Mouse (Mus musculus): ENCODE data around the gene Cxcr4. TPM values are rescaled to one million over a fixed set of nuclear protein-coding genes. Genes with fewer than 3 reads are reported as not detected.

Cxcr4 gene
- polyA plus RNA-seq, 1 experiment from 2014 or later, result 13.3 TPM

DNA sequence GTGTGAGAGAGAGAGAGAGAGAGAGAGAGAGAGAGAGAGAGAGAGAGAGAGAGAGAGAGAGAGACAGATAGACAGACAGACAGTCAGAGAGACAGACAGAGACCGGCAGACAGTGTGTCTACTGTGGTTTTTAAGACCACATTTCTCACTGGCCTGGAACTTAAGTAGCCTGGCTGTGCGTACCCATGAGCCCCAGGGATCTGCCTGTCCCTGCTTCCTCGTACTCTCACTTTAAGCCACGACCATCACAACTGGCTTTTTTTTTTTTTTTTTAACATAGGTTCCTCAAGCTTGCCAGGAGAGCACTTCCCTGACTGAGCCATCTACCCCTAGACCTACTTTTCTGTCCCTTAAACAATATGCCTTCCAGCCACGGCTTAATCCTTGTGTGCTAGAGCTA, 42.7 kb downstream of the Cxcr4 start:
- TF ChIP-seq EP300 (IDR thresholded peaks at IDR 0.05) (no peak), CTCF (IDR thresholded peaks at IDR 0.05) (no peak)
- no peak overlapping the region for H3K9ac ChIP-seq (replicated peaks; ENCODE audit: low read depth)
- no peak for DNase-seq (ENCODE audit: low spot score)
- no peaks in the 10 kb centered on the region for H3K4me1 ChIP-seq (ENCODE audit: insufficient read depth, low read depth, low read length)
- no peak overlapping the region for H3K4me3 ChIP-seq (ENCODE audit: low read depth, low read length)
- no peak for ATAC-seq
- H3K27me3 ChIP-seq (replicated peaks; ENCODE audit: insufficient read depth, low read length), result no peaks in the 10 kb centered on the region
- 56% methylated on average over 5 of the region's 5 CpGs for WGBS
- H3K36me3 ChIP-seq (ENCODE audit: insufficient read depth, low read length), result no peaks in the 10 kb centered on the region
- no peak overlapping the region for H3K4me2 ChIP-seq (replicated peaks; ENCODE audit: low read depth, low read length)
- no peak overlapping the region for H3K27ac ChIP-seq (ENCODE audit: low read length)
- H3K9me3 ChIP-seq (ENCODE audit: low read length), result no peaks in the 10 kb centered on the region

- H3K9me3 ChIP-seq (ENCODE audit: low read length), result no peaks in the 10 kb centered on the region
- H3K27ac ChIP-seq (ENCODE audit: low read length), result no peak overlapping the region
- TF ChIP-seq EP300 (IDR thresholded peaks at IDR 0.05) (no peak), CTCF (IDR thresholded peaks at IDR 0.05) (no peak)
- ATAC-seq, result 0 out of 2 replicates have a peak, but pooled peaks have one; percentile 17
- no peak overlapping the region for H3K4me3 ChIP-seq (ENCODE audit: low read depth, low read length)
- no peaks in the 10 kb centered on the region for H3K36me3 ChIP-seq (ENCODE audit: insufficient read depth, low read length)
- no peak for DNase-seq (ENCODE audit: low spot score)
- no peak overlapping the region for H3K9ac ChIP-seq (replicated peaks; ENCODE audit: low read depth)
- H3K27me3 ChIP-seq (replicated peaks; ENCODE audit: insufficient read depth, low read length), result no peaks in the 10 kb centered on the region
- no peak overlapping the region for H3K4me2 ChIP-seq (replicated peaks; ENCODE audit: low read depth, low read length)
- H3K4me1 ChIP-seq (ENCODE audit: insufficient read depth, low read depth, low read length), result no peaks in the 10 kb centered on the region
- 42% methylated on average over 3 of the region's 3 CpGs for WGBS
Measured at GRCm38 (mm10) chr1:128549007-128549406, 43.1 kb downstream of the Cxcr4 start.

DNA sequence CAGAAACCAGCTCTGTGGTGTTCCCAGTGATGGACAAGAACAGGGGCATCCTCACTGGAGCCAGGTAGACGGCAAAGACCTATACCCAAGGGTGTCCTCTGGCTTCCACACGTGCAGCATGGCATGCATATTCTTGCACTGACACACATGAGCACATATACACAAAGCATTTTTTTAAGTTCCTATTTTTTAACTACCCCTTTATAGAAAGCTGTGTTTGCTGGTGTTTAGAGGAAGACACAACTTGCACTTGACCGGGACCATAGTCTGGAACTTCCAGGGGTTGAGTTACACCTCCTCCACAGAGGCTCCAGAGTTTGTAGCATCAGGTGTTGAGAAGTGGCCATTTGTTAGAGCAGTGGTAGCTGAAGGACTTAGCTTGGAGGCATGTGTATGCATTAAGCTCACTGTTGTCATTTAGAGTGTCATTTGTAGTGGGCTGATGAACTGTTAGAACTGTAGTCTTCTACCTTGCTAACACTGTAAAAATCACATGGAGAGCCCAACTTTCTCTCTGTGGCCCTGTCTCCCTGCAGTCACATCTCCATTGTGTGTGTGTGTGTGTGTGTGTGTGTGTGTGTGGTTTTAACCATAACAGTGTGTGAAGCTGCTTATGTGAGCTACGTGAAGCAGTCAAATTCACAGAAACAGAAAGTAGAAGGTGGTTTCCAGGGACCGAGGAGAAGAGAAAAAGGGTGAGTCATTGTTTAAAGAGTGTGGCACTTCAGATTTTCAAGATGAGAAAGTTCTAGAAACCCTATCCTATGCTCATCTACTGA, 43.7 kb downstream of the Cxcr4 start:
- no peak for TF ChIP-seq CTCF (IDR thresholded peaks at IDR 0.05)
- no peak for TF ChIP-seq EP300 (IDR thresholded peaks at IDR 0.05)
- Histone ChIP-seq H3K9ac (replicated peaks; ENCODE audit: low read depth) (no peak overlapping the region), H3K27me3 (replicated peaks; ENCODE audit: insufficient read depth, low read length) (no peaks in the 10 kb centered on the region), H3K36me3 (ENCODE audit: insufficient read depth, low read length) (no peaks in the 10 kb centered on the region), H3K27ac (ENCODE audit: low read length) (no peak overlapping the region), H3K4me2 (replicated peaks; ENCODE audit: low read depth, low read length) (no peak overlapping the region), H3K4me3 (ENCODE audit: low read depth, low read length) (no peak overlapping the region), H3K4me1 (ENCODE audit: insufficient read depth, low read depth, low read length) (no peaks in the 10 kb centered on the region), H3K9me3 (ENCODE audit: low read length) (no peaks in the 10 kb centered on the region)
- DNase-seq (ENCODE audit: low spot score), result peak; percentile 16
- ATAC-seq, result no peak
- WGBS, result 68% methylated on average over 5 of the region's 5 CpGs

DNA sequence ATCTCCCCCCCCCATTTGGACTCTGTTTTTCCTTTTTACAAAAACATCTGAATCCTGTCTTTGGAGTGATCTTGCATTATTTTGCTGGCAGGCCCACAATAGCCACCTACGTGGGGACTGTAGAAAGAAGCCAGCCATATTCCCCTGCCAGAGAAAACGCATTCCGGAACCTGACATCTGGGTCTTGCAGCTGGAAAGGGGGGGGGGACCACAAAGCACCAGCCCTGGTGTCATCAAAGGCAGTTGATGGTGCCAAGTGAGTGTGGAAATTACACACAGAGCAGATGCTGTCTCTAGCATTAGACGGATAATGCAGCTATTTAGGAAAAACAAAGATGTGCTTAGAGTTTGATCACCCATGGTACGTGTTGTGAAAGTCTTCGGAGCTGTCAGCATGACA, 46.4 kb downstream of the Cxcr4 start:
- Histone ChIP-seq H3K9ac (replicated peaks; ENCODE audit: low read depth) (no peak overlapping the region), H3K4me2 (replicated peaks; ENCODE audit: low read depth, low read length) (no peak overlapping the region), H3K4me3 (ENCODE audit: low read depth, low read length) (no peak overlapping the region), H3K36me3 (ENCODE audit: insufficient read depth, low read length) (no peaks in the 10 kb centered on the region), H3K4me1 (ENCODE audit: insufficient read depth, low read depth, low read length) (no peaks in the 10 kb centered on the region), H3K27me3 (replicated peaks; ENCODE audit: insufficient read depth, low read length) (no peaks in the 10 kb centered on the region), H3K27ac (ENCODE audit: low read length) (no peak overlapping the region), H3K9me3 (ENCODE audit: low read length) (no peaks in the 10 kb centered on the region)
- 71% methylated on average over 6 of the region's 6 CpGs for WGBS
- TF ChIP-seq CTCF (IDR thresholded peaks at IDR 0.05) (no peak), EP300 (IDR thresholded peaks at IDR 0.05) (no peak)
- ATAC-seq (peak; percentile 33), DNase-seq (ENCODE audit: low spot score) (peak; percentile 23)

GRCm38 (mm10) chr1:128543137-128543536, 49.0 kb downstream of the Cxcr4 start:
- ATAC-seq, result no peak
- Histone ChIP-seq H3K9ac (replicated peaks; ENCODE audit: low read depth) (no peak overlapping the region), H3K4me3 (ENCODE audit: low read depth, low read length) (no peak overlapping the region), H3K36me3 (ENCODE audit: insufficient read depth, low read length) (no peaks in the 10 kb centered on the region), H3K27ac (ENCODE audit: low read length) (no peak overlapping the region), H3K4me1 (ENCODE audit: insufficient read depth, low read depth, low read length) (no peaks in the 10 kb centered on the region), H3K4me2 (replicated peaks; ENCODE audit: low read depth, low read length) (no peak overlapping the region), H3K27me3 (replicated peaks; ENCODE audit: insufficient read depth, low read length) (no peaks in the 10 kb centered on the region), H3K9me3 (ENCODE audit: low read length) (no peaks in the 10 kb centered on the region)
- no peak for DNase-seq (ENCODE audit: low spot score)
- WGBS, result 92% methylated on average over 2 of the region's 2 CpGs
- TF ChIP-seq EP300 (IDR thresholded peaks at IDR 0.05) (no peak), CTCF (IDR thresholded peaks at IDR 0.05) (no peak)

- no peak for DNase-seq (ENCODE audit: low spot score)
- 63% methylated on average over 3 of the region's 3 CpGs for WGBS
Measured at GRCm38 (mm10) chr1:128542555-128542954, 49.5 kb downstream of the Cxcr4 start.

More at GRCm38 (mm10) chr1:128542555-128542954, 49.5 kb downstream of the Cxcr4 start:
- TF ChIP-seq CTCF (IDR thresholded peaks at IDR 0.05) (no peak), EP300 (IDR thresholded peaks at IDR 0.05) (no peak)
- no peak overlapping the region for H3K9ac ChIP-seq (replicated peaks; ENCODE audit: low read depth)
- H3K27ac ChIP-seq (ENCODE audit: low read length), result no peak overlapping the region
- H3K27me3 ChIP-seq (replicated peaks; ENCODE audit: insufficient read depth, low read length), result no peaks in the 10 kb centered on the region
- no peak overlapping the region for H3K4me3 ChIP-seq (ENCODE audit: low read depth, low read length)
- H3K36me3 ChIP-seq (ENCODE audit: insufficient read depth, low read length), result no peaks in the 10 kb centered on the region
- H3K4me1 ChIP-seq (ENCODE audit: insufficient read depth, low read depth, low read length), result no peaks in the 10 kb centered on the region
- H3K9me3 ChIP-seq (ENCODE audit: low read length), result no peaks in the 10 kb centered on the region
- no peak for ATAC-seq
- no peak overlapping the region for H3K4me2 ChIP-seq (replicated peaks; ENCODE audit: low read depth, low read length)

Data from lung, postnatal 0 days (tissue).